Mouse (Mus musculus): Measurements from ENCODE around the gene Eipr1. TPM values are rescaled to one million over a fixed set of nuclear protein-coding genes. Genes with fewer than 3 reads are reported as not detected.

Gene Eipr1
- total RNA-seq, 4 experiments from 2014 or later = 6.5 to 8.3 (median 7.5) TPM

Other genes starting within 250 kb of the Eipr1 start
- gene Dcdc2c, start 199.4 kb upstream of the Eipr1 start, total RNA-seq (2022) = not detected
- not detected for gene Allc, start 169.3 kb upstream of the Eipr1 start, total RNA-seq (2022)
- under 1 TPM in 3 of 4 experiments, not detected in 1; 0.29 to 0.46 (median 0.34) TPM for gene Colec11, start 128.4 kb upstream of the Eipr1 start, total RNA-seq (2022)
- 100 to 1,000 TPM; 161 to 241 (median 222) TPM for gene Rps7, start 115.8 kb upstream of the Eipr1 start, total RNA-seq (2022)
- gene Rnaseh1, start 102.2 kb upstream of the Eipr1 start, total RNA-seq (2022) = 1 to 10 TPM; 5.1 to 8.7 (median 7.2) TPM
- 100 to 1,000 TPM in 2 of 4 experiments, 10 to 100 TPM in 2; 81.5 to 137 (median 98.1) TPM for gene Adi1, start 76.6 kb upstream of the Eipr1 start, total RNA-seq (2022)
- gene Trappc12, start 1.3 kb upstream of the Eipr1 start, total RNA-seq (2022) = 10 to 100 TPM; 17.1 to 18.7 (median 18.0) TPM